Mouse (Mus musculus) forebrain, embryonic 14.5 days (tissue): ENCODE data around the gene Ocln. TPM values are rescaled to one million over a fixed set of nuclear protein-coding genes. Genes with fewer than 3 reads are reported as not detected.
"Not testable (repeated sequence)": the region's sequence is repeated elsewhere in the genome, so short reads cannot be mapped to it uniquely, and the experiment has no call there.

Source experiments
- ATAC-seq: fragments of 200-750 bp; cut with Nextera tagmentation; 2 replicates; pipeline ENCODE4 v1.8.0; 2017; ENCODE audit warnings: mild to moderate bottlenecking, moderate library complexity
- DNase-seq: peaks from one replicate; pipeline ENCODE4 v3.0.0-alpha.2; 2015; ENCODE audit warnings: low spot score
- H3K27ac ChIP-seq: fragments of 300-500 bp; sonication (generic); 2 replicates; pipeline ENCODE4 v1.5.1; 2014; ENCODE audit warnings: low read depth, mild to moderate bottlenecking, control low read depth, low read length, moderate library complexity
- H3K27me3 ChIP-seq: fragments of 300-500 bp; sonication (generic); replicated peaks from 2 replicates; pipeline ENCODE4 v1.6.1; 2014; ENCODE audit warnings: low read length, control low read depth, mixed read lengths; ENCODE audit not compliant: control insufficient read depth, insufficient read depth
- H3K36me3 ChIP-seq: fragments of 300-500 bp; sonication (generic); 2 replicates; pipeline ENCODE4 v1.6.1; 2014; ENCODE audit warnings: low read length, control low read depth; ENCODE audit not compliant: control insufficient read depth, insufficient read depth
- H3K4me1 ChIP-seq: fragments of 300-500 bp; sonication (generic); 2 replicates; pipeline ENCODE4 v1.6.1; 2014; ENCODE audit warnings: antibody characterized with exemption, low read length, control low read depth; ENCODE audit not compliant: control insufficient read depth, insufficient read depth
- H3K4me2 ChIP-seq: fragments of 300-500 bp; sonication (generic); 2 replicates; pipeline ENCODE4 v1.6.1; 2014; ENCODE audit warnings: mild to moderate bottlenecking, control low read depth, low read length
- H3K4me3 ChIP-seq: fragments of 300-500 bp; sonication (generic); 2 replicates; pipeline ENCODE4 v1.5.1; 2014; ENCODE audit warnings: low read depth, low read length, control low read depth
- H3K9ac ChIP-seq: fragments of 300-500 bp; sonication (generic); 2 replicates; pipeline ENCODE4 v1.6.1; 2014; ENCODE audit warnings: mild to moderate bottlenecking, low read length, control low read depth, moderate library complexity
- H3K9me3 ChIP-seq: fragments of 300-500 bp; sonication (generic); replicated peaks from 2 replicates; pipeline ENCODE4 v1.6.1; 2016; ENCODE audit warnings: low read length, control low read depth, mixed read lengths; ENCODE audit not compliant: control insufficient read depth
- WGBS: fragments of 180-500 bp; shearing (Covaris S2); extraction: QIAGEN DNeasy Blood & Tissue Kit; methylation state at CpG from one replicate; pipeline ENCODE4 v1.1.7; 2014; 5-methylcytosine and 5-hydroxymethylcytosine counted together
- polyA plus RNA-seq: library from polyadenylated mRNA; unstranded; fragments of >200 nt; fragmentation: Nextera tagmentation; extraction: Ambion mirVana; gene quantifications from 2 replicates; pipeline ENCODE4 v1.2.1, GENCODE M21; 2014

The Ocln gene
- polyA plus RNA-seq, 1 experiment from 2014 or later = 5.6 TPM

- Histone ChIP-seq H3K9ac (no peak overlapping the region), H3K27me3 (no peaks in the 10 kb centered on the region), H3K4me2 (no peak overlapping the region), H3K36me3 (no peaks in the 10 kb centered on the region), H3K27ac (no peak overlapping the region), H3K9me3 (no peaks in the 10 kb centered on the region), H3K4me3 (no peak overlapping the region), H3K4me1 (no peaks in the 10 kb centered on the region)
- DNase-seq = no peak
- WGBS = 96% methylated on average over 2 of the region's 2 CpGs
- no peak for ATAC-seq
Observed at GRCm38 (mm10) chr13:100512792-100513191, 39.7 kb downstream of the Ocln start.

GRCm38 (mm10) chr13:100511860-100512364 is 40.6 kb downstream of the Ocln start:
- Histone ChIP-seq H3K4me3 (no peak overlapping the region), H3K27ac (no peak overlapping the region), H3K4me1 (no peaks in the 10 kb centered on the region), H3K9ac (no peak overlapping the region), H3K27me3 (no peaks in the 10 kb centered on the region), H3K9me3 (no peaks in the 10 kb centered on the region), H3K36me3 (no peaks in the 10 kb centered on the region), H3K4me2 (no peak overlapping the region)
- no peak for DNase-seq
- 80% methylated on average over 4 of the region's 4 CpGs for WGBS
- no peak for ATAC-seq

- H3K4me3 ChIP-seq = no peak overlapping the region
- no peaks in the 10 kb centered on the region for H3K9me3 ChIP-seq
- H3K27ac ChIP-seq = no peak overlapping the region
- no peak overlapping the region for H3K4me2 ChIP-seq
- no peaks in the 10 kb centered on the region for H3K27me3 ChIP-seq
- no peaks in the 10 kb centered on the region for H3K4me1 ChIP-seq
- no peak for DNase-seq
- ATAC-seq = no peak
- WGBS = 75% methylated on average over 7 of the region's 7 CpGs
- no peak overlapping the region for H3K9ac ChIP-seq
- no peaks in the 10 kb centered on the region for H3K36me3 ChIP-seq
Observed at GRCm38 (mm10) chr13:100511146-100511859, 41.2 kb downstream of the Ocln start.

GRCm38 (mm10) chr13:100499625-100500024 is 52.9 kb downstream of the Ocln start:
- not testable (repeated sequence) for H3K27me3 ChIP-seq, H3K4me3 ChIP-seq, H3K4me1 ChIP-seq, H3K4me2 ChIP-seq, ATAC-seq, DNase-seq, H3K36me3 ChIP-seq, H3K27ac ChIP-seq, H3K9ac ChIP-seq, H3K9me3 ChIP-seq

- 82% methylated on average over 4 of the region's 4 CpGs for WGBS
Observed at GRCm38 (mm10) chr13:100495337-100495736, 57.2 kb downstream of the Ocln start.

GRCm38 (mm10) chr13:100494370-100494769 is 58.1 kb downstream of the Ocln start:
- H3K27ac ChIP-seq, H3K4me2 ChIP-seq, ATAC-seq, DNase-seq, H3K36me3 ChIP-seq, H3K9me3 ChIP-seq, H3K4me3 ChIP-seq, H3K4me1 ChIP-seq, H3K9ac ChIP-seq, H3K27me3 ChIP-seq: not testable (repeated sequence)
- WGBS = 64% methylated on average over 8 of the region's 8 CpGs

More at GRCm38 (mm10) chr13:100495337-100495736, 57.2 kb downstream of the Ocln start:
- Histone ChIP-seq H3K4me3 (no peak overlapping the region), H3K4me1 (peaks cover 4% of the 10 kb centered on the region), H3K9me3 (no peaks in the 10 kb centered on the region), H3K27ac (no peak overlapping the region), H3K4me2 (no peak overlapping the region), H3K9ac (no peak overlapping the region), H3K36me3 (no peaks in the 10 kb centered on the region), H3K27me3 (no peaks in the 10 kb centered on the region)
- ATAC-seq (no peak), DNase-seq (no peak)

GRCm38 (mm10) chr13:100493313-100493712 is 59.2 kb downstream of the Ocln start:
- peaks cover 4% of the 10 kb centered on the region for H3K4me1 ChIP-seq
- peaks cover 15% of the 10 kb centered on the region for H3K36me3 ChIP-seq
- no peaks in the 10 kb centered on the region for H3K27me3 ChIP-seq
- ATAC-seq (no peak), DNase-seq (no peak)
- H3K4me3 ChIP-seq = no peak overlapping the region
- no peaks in the 10 kb centered on the region for H3K9me3 ChIP-seq
- H3K9ac ChIP-seq = no peak overlapping the region
- WGBS = 82% methylated on average over 8 of the region's 8 CpGs
- H3K4me2 ChIP-seq = no peak overlapping the region
- no peak overlapping the region for H3K27ac ChIP-seq

- WGBS = under 1% methylated on average over 48 of the region's 51 CpGs
- DNase-seq (peak; percentile 89), ATAC-seq (peak; percentile 88)
- H3K4me3 ChIP-seq = peak within 1 kb of the TSS; percentile 68
- H3K9ac ChIP-seq = peak within 1 kb of the TSS; percentile 72
- H3K4me2 ChIP-seq = peak within 1 kb of the TSS; percentile 64
- no peaks in the 10 kb centered on the region for H3K27me3 ChIP-seq
- H3K36me3 ChIP-seq = peaks cover 25% of the 10 kb centered on the region
- peaks cover 4% of the 10 kb centered on the region for H3K4me1 ChIP-seq
- peak within 1 kb of the TSS; percentile 81 for H3K27ac ChIP-seq
- no peaks in the 10 kb centered on the region for H3K9me3 ChIP-seq
Observed at GRCm38 (mm10) chr13:100492061-100492787, 60.3 kb downstream of the Ocln start, which contains the start of gene Gtf2h2. Gtf2h2 (minus strand) TSS chr13:100492579.

GRCm38 (mm10) chr13:100491623-100492022 is 60.9 kb downstream of the Ocln start:
- Histone ChIP-seq H3K4me3 (peak overlapping the region; percentile 68), H3K4me2 (peak overlapping the region; percentile 64), H3K27ac (peak overlapping the region; percentile 81; the same call in 1 of the 2 replicates), H3K36me3 (peaks cover 30% of the 10 kb centered on the region), H3K9ac (peak overlapping the region; percentile 72), H3K4me1 (peaks cover 4% of the 10 kb centered on the region), H3K9me3 (no peaks in the 10 kb centered on the region), H3K27me3 (no peaks in the 10 kb centered on the region)
- peak; percentile 33; the same call in 1 of the 2 replicates for ATAC-seq
- WGBS = 16% methylated on average over 6 of the region's 6 CpGs
- DNase-seq = no peak
